Mouse (Mus musculus): ENCODE measurements around the gene Tm6sf1. TPM values are rescaled to one million over a fixed set of nuclear protein-coding genes. Genes with fewer than 3 reads are reported as not detected.

Tm6sf1 gene
- total and polyA plus RNA-seq, 2 experiments from 2014 or later: 7.0 to 12.9 TPM

DNA sequence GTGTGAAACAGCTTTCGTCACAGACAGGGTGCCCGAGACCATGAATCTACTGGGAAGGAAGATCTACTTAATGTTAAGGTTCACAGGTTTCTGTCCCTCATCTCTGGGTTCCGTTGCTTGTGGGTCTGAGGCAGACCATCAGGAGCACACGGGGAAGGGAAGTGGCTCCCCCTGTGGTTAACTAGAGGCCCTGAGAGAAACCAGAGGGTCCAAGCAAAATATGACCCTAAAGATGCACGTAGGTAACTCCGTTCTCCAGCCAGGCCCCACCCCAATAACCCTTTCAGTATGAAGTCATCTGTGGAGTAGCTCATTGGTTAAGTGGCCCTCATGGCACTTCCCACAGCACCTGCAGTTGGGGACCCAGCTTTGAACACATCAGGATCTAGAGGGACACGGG lies 9.2 kb upstream of the Tm6sf1 start:
- Histone ChIP-seq H3K9ac (no peak overlapping the region), H3K27me3 (ENCODE audit: insufficient read depth, low read length) (no peaks in the 10 kb centered on the region), H3K4me2 (ENCODE audit: low read depth) (no peak overlapping the region), H3K9me3 (ENCODE audit: low read length) (no peaks in the 10 kb centered on the region), H3K4me1 (ENCODE audit: insufficient read depth) (no peaks in the 10 kb centered on the region), H3K4me3 (ENCODE audit: low read depth, low read length) (no peak overlapping the region), H3K27ac (ENCODE audit: low read depth, low read length) (no peak overlapping the region), H3K36me3 (ENCODE audit: insufficient read depth) (no peaks in the 10 kb centered on the region)
- DNase-seq (no peak), ATAC-seq (no peak)
- TF ChIP-seq CTCF (IDR thresholded peaks at IDR 0.05; ENCODE audit: low read depth): no peak
- 91% methylated on average over 7 of the region's 7 CpGs for WGBS

DNA sequence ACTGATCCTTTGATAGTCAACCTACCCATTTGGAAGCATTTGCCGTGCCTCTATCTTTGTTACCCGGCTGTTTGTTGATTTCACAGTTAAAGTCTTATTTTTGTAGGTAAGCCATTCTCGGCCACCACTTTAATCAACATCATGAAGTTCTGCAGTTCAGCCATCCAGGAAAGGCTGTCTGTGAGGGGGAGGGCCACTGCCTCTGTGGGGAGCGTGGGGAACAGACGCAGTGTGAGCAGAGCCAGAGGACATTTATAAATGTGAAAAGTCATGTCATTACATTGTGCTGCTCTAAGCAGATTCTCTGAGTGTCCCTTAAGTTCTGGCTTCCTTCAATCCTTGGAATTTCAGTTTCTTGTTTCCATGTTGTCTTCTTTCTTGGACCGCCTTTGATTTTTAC lies 8.6 kb upstream of the Tm6sf1 start:
- no peaks in the 10 kb centered on the region for H3K4me1 ChIP-seq (ENCODE audit: insufficient read depth)
- no peak for TF ChIP-seq CTCF (IDR thresholded peaks at IDR 0.05; ENCODE audit: low read depth)
- no peaks in the 10 kb centered on the region for H3K27me3 ChIP-seq (ENCODE audit: insufficient read depth, low read length)
- no peak for DNase-seq
- 89% methylated on average over 6 of the region's 6 CpGs for WGBS
- H3K36me3 ChIP-seq (ENCODE audit: insufficient read depth): no peaks in the 10 kb centered on the region
- no peak overlapping the region for H3K4me3 ChIP-seq (ENCODE audit: low read depth, low read length)
- no peak overlapping the region for H3K9ac ChIP-seq
- H3K9me3 ChIP-seq (ENCODE audit: low read length): no peaks in the 10 kb centered on the region
- ATAC-seq: no peak
- no peak overlapping the region for H3K27ac ChIP-seq (ENCODE audit: low read depth, low read length)
- H3K4me2 ChIP-seq (ENCODE audit: low read depth): no peak overlapping the region

DNA sequence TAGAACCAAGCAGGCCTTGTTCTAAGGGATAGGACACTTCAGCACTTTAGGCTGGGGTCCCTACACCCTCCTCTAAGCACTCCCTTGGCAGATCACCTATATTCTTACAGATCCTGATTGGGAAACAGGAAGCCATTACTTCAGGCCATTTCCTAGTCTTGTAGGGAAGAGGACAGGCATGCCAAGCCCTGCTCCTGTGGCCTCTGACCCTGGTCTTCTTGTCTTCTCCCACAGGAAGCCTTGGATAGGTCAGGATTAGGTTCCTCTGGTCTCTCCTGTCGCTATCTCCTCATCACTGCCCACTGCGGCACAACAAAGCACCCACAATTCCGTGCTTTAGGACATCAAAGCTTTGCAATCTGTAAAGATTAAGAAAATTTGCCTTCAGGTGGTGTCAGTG lies 7.1 kb upstream of the Tm6sf1 start:
- ATAC-seq (no peak), DNase-seq (no peak)
- Histone ChIP-seq H3K27ac (ENCODE audit: low read depth, low read length) (no peak overlapping the region), H3K4me2 (ENCODE audit: low read depth) (no peak overlapping the region), H3K9me3 (ENCODE audit: low read length) (no peaks in the 10 kb centered on the region), H3K27me3 (ENCODE audit: insufficient read depth, low read length) (no peaks in the 10 kb centered on the region; the same call in 1 of the 2 replicates), H3K36me3 (ENCODE audit: insufficient read depth) (no peaks in the 10 kb centered on the region), H3K4me3 (ENCODE audit: low read depth, low read length) (no peak overlapping the region), H3K4me1 (ENCODE audit: insufficient read depth) (no peaks in the 10 kb centered on the region), H3K9ac (no peak overlapping the region)
- 92% methylated on average over 3 of the region's 3 CpGs for WGBS
- no peak for TF ChIP-seq CTCF (IDR thresholded peaks at IDR 0.05; ENCODE audit: low read depth)

DNA sequence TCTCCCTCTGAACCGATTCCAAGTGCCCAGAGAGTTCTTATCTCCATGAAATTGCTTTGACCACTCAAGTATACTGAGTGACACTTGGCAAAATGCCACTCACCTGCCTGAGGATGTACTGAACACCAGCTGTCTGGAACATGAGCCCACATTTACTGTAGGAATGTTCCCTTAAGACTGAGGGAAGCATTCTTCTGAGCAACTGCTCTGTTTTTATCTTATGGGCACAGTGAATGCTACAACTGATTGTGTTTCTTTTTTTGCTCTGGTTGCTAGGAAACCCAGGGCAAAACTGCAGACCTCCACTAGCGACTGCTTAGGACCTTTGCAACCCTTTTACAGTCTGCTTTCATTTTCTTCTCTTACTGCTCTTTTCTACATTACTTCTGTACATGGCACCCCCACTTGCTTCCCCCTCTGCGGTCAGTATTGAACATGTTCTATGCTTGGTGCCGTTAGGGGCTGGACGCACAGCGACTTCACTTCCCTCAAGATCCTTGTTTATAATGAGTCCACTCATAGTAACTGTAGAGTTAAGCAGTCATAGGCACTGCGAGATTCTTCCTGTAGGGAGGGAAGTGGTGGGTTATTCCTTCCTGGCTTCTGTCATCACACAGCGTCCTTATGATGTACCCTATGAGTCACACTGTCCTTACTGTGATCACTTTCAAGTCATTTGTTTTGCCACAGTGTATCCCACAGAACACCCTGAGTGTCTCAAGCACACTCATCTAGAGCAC lies 4.1 kb upstream of the Tm6sf1 start:
- Histone ChIP-seq H3K27ac (ENCODE audit: low read depth, low read length) (no peak overlapping the region), H3K4me3 (ENCODE audit: low read depth, low read length) (no peak overlapping the region), H3K4me1 (ENCODE audit: insufficient read depth) (no peaks in the 10 kb centered on the region), H3K36me3 (ENCODE audit: insufficient read depth) (no peaks in the 10 kb centered on the region), H3K27me3 (ENCODE audit: insufficient read depth, low read length) (no peaks in the 10 kb centered on the region; the same call in 1 of the 2 replicates), H3K9ac (no peak overlapping the region), H3K9me3 (ENCODE audit: low read length) (no peaks in the 10 kb centered on the region), H3K4me2 (ENCODE audit: low read depth) (no peak overlapping the region)
- no peak for TF ChIP-seq CTCF (IDR thresholded peaks at IDR 0.05; ENCODE audit: low read depth)
- 43% methylated on average over 8 of the region's 8 CpGs for WGBS
- no peak for ATAC-seq
- no peak for DNase-seq

DNA sequence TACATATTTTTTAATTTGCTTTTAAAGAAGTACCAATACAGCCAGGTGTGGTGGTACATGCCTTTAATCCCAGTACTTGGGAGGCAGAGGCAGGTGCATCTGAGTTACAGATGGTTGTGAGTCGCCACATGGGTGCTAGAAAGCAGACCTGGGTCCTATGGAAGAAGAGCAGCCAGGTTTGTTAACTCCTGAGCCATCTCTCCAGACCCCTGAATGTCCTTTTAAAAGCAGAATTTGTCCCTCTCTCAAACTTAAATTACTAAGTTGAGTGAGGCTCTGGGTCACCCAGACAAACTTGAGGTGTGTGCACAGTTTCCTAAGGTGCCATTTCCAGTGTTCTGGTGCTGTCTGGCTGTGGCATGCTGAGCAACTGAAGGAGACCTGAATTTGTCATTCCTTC lies 3.1 kb upstream of the Tm6sf1 start, which contains the start of gene Gm10160:
Gm10160 (minus strand) TSS at position 101 of the 400 bp plus-strand sequence.
- no peak within 1 kb of the TSS for H3K27ac ChIP-seq (ENCODE audit: low read depth, low read length)
- WGBS: 82% methylated on average over 1 of the region's 1 CpGs
- H3K4me2 ChIP-seq (ENCODE audit: low read depth): no peak within 1 kb of the TSS
- TF ChIP-seq CTCF (IDR thresholded peaks at IDR 0.05; ENCODE audit: low read depth): no peak
- no peaks in the 10 kb centered on the region for H3K4me1 ChIP-seq (ENCODE audit: insufficient read depth)
- no peak for DNase-seq
- H3K4me3 ChIP-seq (ENCODE audit: low read depth, low read length): no peak within 1 kb of the TSS
- no peaks in the 10 kb centered on the region for H3K9me3 ChIP-seq (ENCODE audit: low read length)
- no peaks in the 10 kb centered on the region for H3K36me3 ChIP-seq (ENCODE audit: insufficient read depth)
- H3K9ac ChIP-seq: no peak within 1 kb of the TSS
- no peaks in the 10 kb centered on the region; the same call in 1 of the 2 replicates for H3K27me3 ChIP-seq (ENCODE audit: insufficient read depth, low read length)
- no peak for ATAC-seq

DNA sequence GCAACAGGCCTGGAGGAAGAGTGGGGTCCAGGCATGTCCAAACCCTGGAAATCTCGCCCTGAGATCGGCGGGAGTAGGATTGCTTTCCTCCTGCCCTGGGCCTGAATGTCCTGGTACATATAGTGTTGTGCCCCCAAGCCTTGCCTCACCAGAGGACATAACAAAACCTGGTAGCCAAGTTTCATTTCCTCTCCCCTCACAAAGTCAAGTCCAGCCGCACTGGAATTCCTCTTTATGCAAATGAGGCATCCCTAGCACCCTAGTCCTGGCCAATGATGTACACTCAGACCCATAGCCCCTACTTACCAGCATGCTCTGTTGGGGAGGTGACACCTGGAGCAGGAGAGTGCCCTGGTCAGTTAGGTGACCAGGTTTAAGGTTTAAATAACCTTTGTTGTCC lies 2.6 kb upstream of the Tm6sf1 start:
- 84% methylated on average over 4 of the region's 4 CpGs for WGBS
- no peaks in the 10 kb centered on the region; the same call in 1 of the 2 replicates for H3K27me3 ChIP-seq (ENCODE audit: insufficient read depth, low read length)
- ATAC-seq (no peak), DNase-seq (no peak)
- no peaks in the 10 kb centered on the region for H3K4me1 ChIP-seq (ENCODE audit: insufficient read depth)
- H3K4me3 ChIP-seq (ENCODE audit: low read depth, low read length): no peak overlapping the region
- H3K36me3 ChIP-seq (ENCODE audit: insufficient read depth): no peaks in the 10 kb centered on the region
- H3K9ac ChIP-seq: no peak overlapping the region
- no peak overlapping the region for H3K4me2 ChIP-seq (ENCODE audit: low read depth)
- no peak overlapping the region for H3K27ac ChIP-seq (ENCODE audit: low read depth, low read length)
- TF ChIP-seq CTCF (IDR thresholded peaks at IDR 0.05; ENCODE audit: low read depth): no peak
- no peaks in the 10 kb centered on the region for H3K9me3 ChIP-seq (ENCODE audit: low read length)

DNA sequence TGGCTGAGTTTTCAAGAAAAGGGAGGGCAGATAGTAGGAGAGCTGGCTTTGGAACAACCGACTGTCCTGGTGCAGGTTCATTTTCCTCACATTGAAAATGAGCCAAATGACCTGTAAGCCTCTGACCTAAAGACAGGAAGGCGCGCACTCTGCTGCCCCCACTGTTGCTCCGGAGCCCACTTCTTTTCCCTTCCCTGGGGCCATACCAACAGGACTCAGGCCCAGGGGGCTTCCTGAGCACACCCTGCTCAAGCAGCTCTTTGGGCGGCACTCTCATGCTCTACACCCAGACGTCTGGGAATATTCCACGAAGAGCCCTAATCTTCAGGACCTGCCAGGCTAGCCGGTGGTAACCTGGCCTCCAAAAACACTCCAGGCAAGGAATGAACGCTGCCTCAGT lies 565 bp upstream of the Tm6sf1 start:
- peak overlapping the region; percentile 63 for H3K4me3 ChIP-seq (ENCODE audit: low read depth, low read length)
- 9% methylated on average over 9 of the region's 9 CpGs for WGBS
- no peak for ATAC-seq

More for the DNA sequence above, 565 bp upstream of the Tm6sf1 start:
- DNase-seq: no peak
- Histone ChIP-seq H3K27ac (ENCODE audit: low read depth, low read length) (no peak overlapping the region), H3K9me3 (ENCODE audit: low read length) (no peaks in the 10 kb centered on the region), H3K9ac (no peak overlapping the region), H3K4me1 (ENCODE audit: insufficient read depth) (no peaks in the 10 kb centered on the region), H3K27me3 (ENCODE audit: insufficient read depth, low read length) (no peaks in the 10 kb centered on the region; the same call in 1 of the 2 replicates), H3K36me3 (ENCODE audit: insufficient read depth) (no peaks in the 10 kb centered on the region), H3K4me2 (ENCODE audit: low read depth) (peak overlapping the region; percentile 99)
- TF ChIP-seq CTCF (IDR thresholded peaks at IDR 0.05; ENCODE audit: low read depth): no peak
